Mouse (Mus musculus): ENCODE measurements around the gene Chchd6. TPM values are rescaled to one million over a fixed set of nuclear protein-coding genes. Genes with fewer than 3 reads are reported as not detected.

Gene Chchd6
- polyA plus RNA-seq, 1 experiment from 2014 or later, result 174 TPM

DNA sequence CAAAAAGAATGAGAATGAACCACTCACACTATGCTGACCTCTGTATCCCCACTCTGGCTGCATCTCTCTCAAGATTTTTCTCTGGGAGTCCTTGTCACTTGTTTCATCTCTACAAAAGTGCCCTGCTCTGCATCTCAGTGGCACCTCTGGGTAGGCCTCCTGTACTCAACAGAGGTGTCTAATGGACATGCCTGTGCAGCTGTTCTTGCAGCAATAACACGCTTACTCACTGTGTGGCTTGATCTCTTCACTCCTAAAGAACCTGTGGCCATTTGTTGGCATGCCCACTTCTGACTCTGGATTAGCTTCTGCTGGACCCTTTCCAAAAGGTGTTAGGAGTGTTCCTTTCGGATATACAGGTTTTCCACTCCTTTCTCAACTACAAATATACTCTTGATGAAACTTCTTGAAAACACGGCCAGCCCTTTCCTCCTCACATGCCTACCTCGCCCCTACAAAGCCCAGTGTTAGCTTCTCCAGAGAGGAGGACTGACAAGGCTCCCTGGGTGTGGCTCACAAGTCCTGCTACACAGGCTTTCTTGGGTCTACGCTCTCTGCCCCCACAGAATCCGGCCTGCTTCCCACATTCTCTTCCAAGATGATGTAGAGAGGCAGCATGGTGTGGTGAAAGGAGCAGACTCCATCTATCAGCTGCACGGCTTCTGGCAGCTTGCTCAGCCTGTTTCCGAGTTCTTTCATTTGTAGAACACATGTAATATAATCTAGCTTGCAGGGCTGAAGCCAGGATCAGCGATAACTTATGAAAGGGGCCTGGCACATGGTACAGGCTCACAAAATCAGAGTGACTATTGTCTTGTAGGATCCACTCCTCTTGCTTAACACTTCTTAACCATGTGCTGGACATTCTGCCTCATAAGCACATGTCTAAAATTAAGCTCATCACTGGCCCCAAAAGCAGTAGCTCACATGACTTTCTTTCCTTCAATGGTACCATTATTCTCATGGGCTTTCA is 133.9 kb downstream of the Chchd6 start:
- H3K27ac ChIP-seq (replicated peaks), result no peak overlapping the region
- H3K4me1 ChIP-seq, result peaks cover 3% of the 10 kb centered on the region; the same call in 1 of the 2 replicates
- 92% methylated on average over 9 of the region's 9 CpGs for WGBS
- no peaks in the 10 kb centered on the region for H3K9me3 ChIP-seq (replicated peaks)
- H3K9ac ChIP-seq (replicated peaks), result no peak overlapping the region
- no peaks in the 10 kb centered on the region for H3K27me3 ChIP-seq (replicated peaks)
- H3K4me3 ChIP-seq (replicated peaks), result no peak overlapping the region
- H3K4me2 ChIP-seq, result no peak overlapping the region
- H3K36me3 ChIP-seq, result no peaks in the 10 kb centered on the region
- ATAC-seq (ENCODE audit: low FRiP score), result no peak

DNA sequence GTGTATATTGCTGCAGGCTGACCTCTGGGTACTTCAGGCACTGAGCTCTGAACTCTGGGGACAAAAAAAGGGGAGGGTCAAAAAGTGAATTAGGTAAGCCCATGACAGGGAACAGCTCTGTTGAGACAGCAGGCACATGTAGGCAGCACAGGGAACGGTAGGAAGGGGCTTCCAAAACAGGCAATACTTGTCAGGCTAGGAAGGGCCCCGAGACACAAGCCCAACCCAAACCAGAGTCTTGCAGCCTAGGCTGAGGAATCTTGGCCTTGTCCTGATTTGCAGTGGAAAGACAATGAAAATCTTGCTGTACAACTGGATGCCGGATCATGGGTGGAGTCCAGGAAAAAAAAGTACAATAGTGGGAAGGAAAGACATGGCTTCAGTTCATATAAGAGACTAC is 135.8 kb downstream of the Chchd6 start:
- Histone ChIP-seq H3K27ac (replicated peaks) (no peak overlapping the region), H3K4me1 (peaks cover 5% of the 10 kb centered on the region; the same call in 1 of the 2 replicates), H3K9ac (replicated peaks) (no peak overlapping the region), H3K27me3 (replicated peaks) (no peaks in the 10 kb centered on the region), H3K36me3 (no peaks in the 10 kb centered on the region), H3K4me2 (no peak overlapping the region), H3K9me3 (replicated peaks) (no peaks in the 10 kb centered on the region), H3K4me3 (replicated peaks) (no peak overlapping the region)
- 69% methylated on average over 3 of the region's 3 CpGs for WGBS
- ATAC-seq (ENCODE audit: low FRiP score), result no peak

DNA sequence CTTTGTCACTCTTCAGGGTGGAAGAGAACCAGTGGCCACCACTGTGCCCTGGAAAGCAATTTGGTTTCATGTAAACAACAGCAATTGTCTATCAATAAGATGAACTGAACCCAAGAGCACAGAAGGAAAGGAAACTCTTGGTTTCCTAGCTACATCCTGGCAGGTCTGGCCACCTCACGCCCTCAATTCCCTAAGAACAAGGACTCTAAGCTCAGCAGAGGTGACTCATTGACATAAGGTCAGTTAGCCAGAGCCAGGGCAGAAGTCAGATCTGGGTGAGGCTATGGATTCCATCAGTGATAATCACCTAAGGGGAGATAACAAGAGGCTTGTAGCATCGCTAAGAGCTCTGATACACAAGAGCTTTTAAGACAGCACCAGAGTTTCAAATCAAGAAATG is 137.9 kb downstream of the Chchd6 start:
- no peaks in the 10 kb centered on the region for H3K9me3 ChIP-seq (replicated peaks)
- no peak overlapping the region for H3K4me2 ChIP-seq
- 94% methylated on average over 2 of the region's 2 CpGs for WGBS
- H3K27ac ChIP-seq (replicated peaks), result no peak overlapping the region
- no peak overlapping the region for H3K9ac ChIP-seq (replicated peaks)
- no peaks in the 10 kb centered on the region for H3K27me3 ChIP-seq (replicated peaks)
- H3K4me1 ChIP-seq, result peaks cover 19% of the 10 kb centered on the region
- ATAC-seq (ENCODE audit: low FRiP score), result no peak
- H3K36me3 ChIP-seq, result no peaks in the 10 kb centered on the region
- no peak overlapping the region for H3K4me3 ChIP-seq (replicated peaks)

DNA sequence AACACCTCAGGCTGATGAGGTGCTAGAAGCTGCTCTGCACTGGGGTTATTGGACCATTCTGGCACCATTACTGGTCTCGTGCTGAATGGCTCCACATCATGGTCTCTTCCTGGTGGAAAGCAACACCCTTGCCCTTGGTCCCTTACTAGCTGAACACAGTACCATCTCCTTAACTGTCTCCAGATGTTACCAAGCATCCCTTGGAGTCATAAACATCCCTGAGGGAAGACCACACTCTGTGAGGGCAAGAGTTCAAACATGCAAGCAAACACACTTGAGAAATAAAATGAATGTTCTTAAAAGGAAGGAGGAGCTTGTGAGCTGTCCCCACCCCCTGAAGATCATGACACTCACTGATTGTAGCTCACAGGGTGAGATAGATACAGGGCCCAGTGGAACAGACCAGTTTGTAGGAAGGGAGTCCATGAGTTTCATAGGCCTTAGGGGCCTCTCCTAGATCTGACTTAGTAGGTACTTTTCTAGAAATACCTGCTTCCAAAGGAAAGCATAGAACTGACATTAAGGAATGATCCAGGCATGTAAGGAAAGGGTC is 139.0 kb downstream of the Chchd6 start:
- no peaks in the 10 kb centered on the region for H3K27me3 ChIP-seq (replicated peaks)
- no peak overlapping the region for H3K4me2 ChIP-seq
- 82% methylated on average over 1 of the region's 1 CpGs for WGBS
- no peak overlapping the region for H3K4me3 ChIP-seq (replicated peaks)
- H3K36me3 ChIP-seq, result no peaks in the 10 kb centered on the region
- no peaks in the 10 kb centered on the region for H3K9me3 ChIP-seq (replicated peaks)
- H3K9ac ChIP-seq (replicated peaks), result no peak overlapping the region
- no peak overlapping the region for H3K27ac ChIP-seq (replicated peaks)
- H3K4me1 ChIP-seq, result peaks cover 23% of the 10 kb centered on the region
- no peak for ATAC-seq (ENCODE audit: low FRiP score)

DNA sequence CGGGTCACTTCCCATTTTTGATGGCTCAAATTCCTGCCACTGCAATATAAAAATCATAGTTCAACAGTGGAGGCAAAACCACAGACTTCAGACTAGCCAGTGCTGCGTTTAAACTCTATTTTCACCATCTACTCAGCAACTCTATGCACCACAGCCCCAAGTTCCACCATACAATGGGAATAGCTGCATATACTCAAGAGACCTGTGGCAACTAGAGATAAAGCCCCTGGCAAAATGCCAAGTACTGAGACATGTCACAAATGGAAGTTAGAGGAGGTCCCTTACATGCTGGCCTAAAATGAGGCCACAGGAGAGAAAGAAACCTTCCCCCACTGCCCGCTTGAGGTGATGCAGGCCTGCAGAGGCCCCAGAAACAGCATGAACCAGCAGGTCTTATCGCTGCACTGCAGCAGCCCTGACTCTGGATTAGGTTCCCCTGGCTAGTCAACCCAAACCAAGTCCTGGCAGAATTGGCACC is 139.9 kb downstream of the Chchd6 start:
- Histone ChIP-seq H3K36me3 (no peaks in the 10 kb centered on the region), H3K4me2 (no peak overlapping the region), H3K9me3 (replicated peaks) (no peaks in the 10 kb centered on the region), H3K9ac (replicated peaks) (no peak overlapping the region), H3K4me1 (peaks cover 23% of the 10 kb centered on the region), H3K27me3 (replicated peaks) (no peaks in the 10 kb centered on the region), H3K27ac (replicated peaks) (no peak overlapping the region), H3K4me3 (replicated peaks) (no peak overlapping the region)
- WGBS, result 80% methylated on average over 4 of the region's 4 CpGs
- no peak for ATAC-seq (ENCODE audit: low FRiP score)

DNA sequence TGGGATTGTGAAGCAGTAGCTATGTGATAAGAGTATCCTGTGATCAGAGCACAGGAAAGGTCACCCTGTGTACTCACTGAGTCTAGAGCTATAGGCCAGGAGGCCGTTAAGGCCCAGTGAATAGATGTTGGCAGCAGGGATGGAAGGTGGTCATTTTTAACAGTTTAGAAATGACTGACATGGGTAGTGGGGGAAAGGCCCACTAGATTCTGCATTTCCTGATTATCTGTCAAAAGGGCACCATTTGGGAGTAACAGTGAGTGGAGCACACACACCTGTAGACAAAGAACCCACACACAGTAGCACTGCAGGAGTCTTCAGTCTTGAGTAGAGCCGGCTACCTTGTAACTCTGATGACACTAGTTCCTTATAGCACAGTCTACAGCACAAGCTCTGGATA is 141.0 kb downstream of the Chchd6 start:
- no peak overlapping the region for H3K27ac ChIP-seq (replicated peaks)
- H3K9me3 ChIP-seq (replicated peaks), result no peaks in the 10 kb centered on the region
- peaks cover 23% of the 10 kb centered on the region for H3K4me1 ChIP-seq
- H3K4me2 ChIP-seq, result no peak overlapping the region
- no peak overlapping the region for H3K4me3 ChIP-seq (replicated peaks)
- H3K36me3 ChIP-seq, result no peaks in the 10 kb centered on the region
- WGBS, result 93% methylated on average over 2 of the region's 2 CpGs
- H3K9ac ChIP-seq (replicated peaks), result no peak overlapping the region
- no peak for ATAC-seq (ENCODE audit: low FRiP score)
- no peaks in the 10 kb centered on the region for H3K27me3 ChIP-seq (replicated peaks)

DNA sequence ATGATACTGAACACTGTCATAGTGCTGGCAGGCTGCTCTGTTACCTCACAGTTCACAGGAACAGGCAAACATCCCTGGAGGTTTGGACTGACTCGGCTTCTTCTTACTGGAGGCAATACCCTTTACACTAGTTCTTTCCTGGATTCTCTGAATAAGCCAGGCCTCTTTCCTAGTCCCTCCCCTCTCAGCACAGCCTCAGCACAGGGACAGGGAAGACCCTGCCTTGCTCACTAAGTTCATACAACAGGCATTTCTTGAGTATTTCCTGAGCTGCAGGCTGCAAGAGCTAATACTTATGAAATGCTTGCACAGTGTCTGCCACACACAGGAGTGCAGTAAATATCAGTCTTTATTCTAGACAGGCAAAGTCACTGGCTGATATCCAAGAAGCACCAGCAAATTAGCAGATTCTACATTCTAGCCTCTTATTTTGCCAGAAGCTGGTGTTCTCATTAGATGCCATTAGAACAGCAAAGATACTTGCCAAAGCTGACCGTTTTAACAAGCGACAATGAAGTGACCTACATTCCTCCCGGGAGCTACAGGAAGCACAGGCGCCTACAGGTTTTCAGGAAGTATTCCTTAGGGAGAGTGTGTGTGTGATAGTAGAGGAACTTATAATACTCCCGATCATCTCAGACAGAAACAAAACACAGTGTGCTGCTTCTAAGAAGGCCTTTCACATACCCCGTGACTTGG is 142.3 kb downstream of the Chchd6 start:
- ATAC-seq (ENCODE audit: low FRiP score), result 0 out of 2 replicates have a peak, but pooled peaks have one; percentile 41
- Histone ChIP-seq H3K9me3 (replicated peaks) (no peaks in the 10 kb centered on the region), H3K36me3 (no peaks in the 10 kb centered on the region), H3K9ac (replicated peaks) (no peak overlapping the region), H3K4me2 (no peak overlapping the region), H3K27ac (replicated peaks) (peak overlapping the region; percentile 70), H3K4me1 (peaks cover 23% of the 10 kb centered on the region), H3K27me3 (replicated peaks) (no peaks in the 10 kb centered on the region), H3K4me3 (replicated peaks) (no peak overlapping the region)
- 47% methylated on average over 7 of the region's 7 CpGs for WGBS

DNA sequence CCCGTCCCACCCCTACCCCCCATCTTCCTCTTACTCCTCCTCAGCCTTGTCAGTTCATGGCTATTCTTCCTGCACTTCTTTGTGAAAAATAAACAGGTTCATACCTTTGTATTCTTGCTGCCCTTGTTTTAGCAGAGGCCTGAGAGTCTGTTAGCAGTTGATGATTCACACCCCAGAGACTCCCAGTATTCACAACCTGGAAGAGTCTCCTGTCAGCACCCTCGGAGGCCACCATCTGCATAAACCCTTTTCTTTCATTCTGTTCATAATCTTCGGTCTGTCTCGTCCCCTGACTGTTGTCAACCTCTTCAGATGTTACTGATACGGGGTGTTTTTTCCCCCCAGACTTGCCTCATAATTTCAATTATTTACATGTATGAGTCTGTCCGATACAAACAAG is 143.1 kb downstream of the Chchd6 start:
- Histone ChIP-seq H3K27ac (replicated peaks) (0 out of 2 replicates have a peak overlapping the region, but pooled peaks have one; percentile 70), H3K4me1 (peaks cover 23% of the 10 kb centered on the region), H3K4me3 (replicated peaks) (no peak overlapping the region), H3K36me3 (no peaks in the 10 kb centered on the region), H3K27me3 (replicated peaks) (no peaks in the 10 kb centered on the region), H3K9me3 (replicated peaks) (no peaks in the 10 kb centered on the region), H3K9ac (replicated peaks) (no peak overlapping the region), H3K4me2 (no peak overlapping the region)
- WGBS, result 77% methylated on average over 6 of the region's 6 CpGs
- no peak for ATAC-seq (ENCODE audit: low FRiP score)

DNA sequence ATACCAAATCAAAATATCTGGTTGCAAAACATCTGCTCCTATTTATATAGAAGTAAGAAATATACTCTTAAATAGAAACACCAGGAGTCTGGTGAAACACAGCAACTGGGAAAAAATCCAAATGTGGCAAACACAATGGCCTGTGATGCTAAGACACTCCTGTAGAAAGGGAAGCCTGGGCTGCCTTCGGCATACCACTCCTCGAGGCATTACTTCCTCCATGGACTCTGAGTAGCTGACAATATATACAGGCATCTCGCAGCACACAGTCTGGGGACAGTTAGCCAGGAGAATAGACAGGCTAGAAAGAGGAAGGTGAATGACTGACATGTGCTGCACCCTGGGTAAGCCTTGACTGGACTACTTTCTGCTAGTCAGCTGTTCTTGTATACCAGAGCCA is 146.7 kb downstream of the Chchd6 start:
- WGBS, result 85% methylated on average over 3 of the region's 3 CpGs
- no peak overlapping the region for H3K4me2 ChIP-seq
- H3K9me3 ChIP-seq (replicated peaks), result no peaks in the 10 kb centered on the region
- no peak for ATAC-seq (ENCODE audit: low FRiP score)
- H3K9ac ChIP-seq (replicated peaks), result no peak overlapping the region
- no peak overlapping the region for H3K27ac ChIP-seq (replicated peaks)
- H3K36me3 ChIP-seq, result no peaks in the 10 kb centered on the region
- no peaks in the 10 kb centered on the region for H3K27me3 ChIP-seq (replicated peaks)
- H3K4me1 ChIP-seq, result peaks cover 15% of the 10 kb centered on the region
- H3K4me3 ChIP-seq (replicated peaks), result no peak overlapping the region

DNA sequence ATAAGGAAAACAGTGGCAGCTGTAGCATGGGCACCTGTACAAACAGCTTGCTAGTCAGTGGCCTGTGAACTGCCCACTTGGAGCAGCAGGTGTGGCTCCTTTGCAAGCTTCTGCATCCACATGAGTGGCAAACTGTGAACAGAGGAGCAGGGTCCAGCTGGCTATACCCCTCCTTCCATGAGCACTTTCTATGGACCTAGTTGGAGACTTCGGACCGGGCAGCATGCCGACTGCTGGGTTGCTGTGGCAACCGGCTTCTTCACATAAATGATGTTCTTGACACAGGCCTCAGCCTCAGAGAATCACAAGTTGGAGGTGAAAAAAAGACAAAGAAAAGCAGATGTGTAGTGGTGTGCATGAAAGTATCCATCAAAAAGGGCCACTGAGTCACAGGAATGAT is 154.8 kb downstream of the Chchd6 start:
- H3K4me1 ChIP-seq, result 0 out of 2 replicates have a peak, but pooled peaks cover 4% of the 10 kb centered on the region
- no peak overlapping the region for H3K27ac ChIP-seq (replicated peaks)
- no peak overlapping the region for H3K4me2 ChIP-seq
- no peak overlapping the region for H3K4me3 ChIP-seq (replicated peaks)
- H3K9ac ChIP-seq (replicated peaks), result no peak overlapping the region
- no peaks in the 10 kb centered on the region for H3K9me3 ChIP-seq (replicated peaks)
- H3K36me3 ChIP-seq, result no peaks in the 10 kb centered on the region
- 0 out of 2 replicates have a peak, but pooled peaks have one; percentile 31 for ATAC-seq (ENCODE audit: low FRiP score)
- H3K27me3 ChIP-seq (replicated peaks), result no peaks in the 10 kb centered on the region
- WGBS, result 40% methylated on average over 4 of the region's 4 CpGs

DNA sequence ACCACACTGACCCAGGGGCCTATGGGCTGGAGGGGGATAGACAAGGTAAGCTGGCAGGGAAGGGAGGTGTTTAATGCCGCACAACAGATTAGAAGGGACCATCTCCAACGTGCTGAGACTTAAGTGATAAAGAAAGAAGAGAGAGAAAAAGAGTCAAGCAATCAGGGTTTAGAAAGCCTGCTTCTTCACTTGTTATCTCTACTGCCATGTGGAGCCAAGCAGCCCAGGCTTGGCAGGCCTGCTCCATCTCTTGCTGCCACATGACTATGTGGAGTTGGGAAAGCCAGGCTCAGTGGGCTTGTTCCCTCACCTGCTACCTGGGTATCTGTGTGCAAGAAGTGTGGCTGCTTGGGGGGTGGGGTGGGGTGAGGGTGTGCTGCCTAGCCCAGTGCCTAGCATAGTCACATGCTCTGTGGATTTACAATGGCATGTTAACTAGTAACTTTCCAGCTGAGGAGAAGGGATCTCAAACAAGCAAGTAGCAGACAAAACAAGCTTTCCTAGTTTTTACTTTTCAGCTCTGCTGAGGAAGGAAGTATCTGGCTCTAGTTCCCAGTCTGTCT is 163.5 kb downstream of the Chchd6 start:
- Histone ChIP-seq H3K9ac (replicated peaks) (no peak overlapping the region), H3K27me3 (replicated peaks) (no peaks in the 10 kb centered on the region), H3K4me1 (no peaks in the 10 kb centered on the region), H3K36me3 (no peaks in the 10 kb centered on the region), H3K27ac (replicated peaks) (no peak overlapping the region), H3K4me2 (no peak overlapping the region), H3K9me3 (replicated peaks) (no peaks in the 10 kb centered on the region), H3K4me3 (replicated peaks) (no peak overlapping the region)
- no peak for ATAC-seq (ENCODE audit: low FRiP score)
- WGBS, result 83% methylated on average over 2 of the region's 2 CpGs
